Mouse (Mus musculus): ENCODE measurements at regions not wholly inside any gene's neighbourhood (a gene's known extent, or its start where the extent isn't known, plus 50 kb on each side); places are given as distances from the start of the nearest gene placed in this dataset.

- no peak for DNase-seq (ENCODE audit: low read depth, low spot score)
Measured at GRCm38 (mm10) chr1:137452749-137453148, 492.5 kb upstream of the Nr5a2 start.

GRCm38 (mm10) chr1:137446497-137446896 lies 486.2 kb upstream of the Nr5a2 start:
- DNase-seq (ENCODE audit: low read depth, low spot score) = no peak

GRCm38 (mm10) chr1:137428110-137428509 lies 467.9 kb upstream of the Nr5a2 start:
- no peak for DNase-seq (ENCODE audit: low read depth, low spot score)

GRCm38 (mm10) chr1:137418388-137418787 lies 458.1 kb upstream of the Nr5a2 start:
- no peak for DNase-seq (ENCODE audit: low read depth, low spot score)

- DNase-seq (ENCODE audit: low read depth, low spot score) = no peak
Measured at GRCm38 (mm10) chr1:137396736-137397135, 436.5 kb upstream of the Nr5a2 start.

- no peak for DNase-seq (ENCODE audit: low read depth, low spot score)
Measured at GRCm38 (mm10) chr1:137387509-137387908, 427.3 kb upstream of the Nr5a2 start.

- DNase-seq (ENCODE audit: low read depth, low spot score) = no peak
Measured at GRCm38 (mm10) chr1:137378072-137378985, 418.1 kb upstream of the Nr5a2 start.

GRCm38 (mm10) chr1:137376685-137377084 lies 416.4 kb upstream of the Nr5a2 start:
- no peak for DNase-seq (ENCODE audit: low read depth, low spot score)

- no peak for DNase-seq (ENCODE audit: low read depth, low spot score)
Measured at GRCm38 (mm10) chr1:137374641-137375040, 414.4 kb upstream of the Nr5a2 start.

GRCm38 (mm10) chr1:137373509-137374420 lies 413.5 kb upstream of the Nr5a2 start:
- DNase-seq (ENCODE audit: low read depth, low spot score) = no peak

- no peak for DNase-seq (ENCODE audit: low read depth, low spot score)
Measured at GRCm38 (mm10) chr1:137372236-137372635, 412.0 kb upstream of the Nr5a2 start.

- DNase-seq (ENCODE audit: low read depth, low spot score) = no peak
Measured at GRCm38 (mm10) chr1:137364396-137364795, 404.1 kb upstream of the Nr5a2 start.

GRCm38 (mm10) chr1:137363969-137364368 lies 403.7 kb upstream of the Nr5a2 start:
- no peak for DNase-seq (ENCODE audit: low read depth, low spot score)

GRCm38 (mm10) chr1:137363561-137363960 lies 403.3 kb upstream of the Nr5a2 start:
- DNase-seq (ENCODE audit: low read depth, low spot score) = no peak

GRCm38 (mm10) chr1:137360688-137361570 lies 400.7 kb upstream of the Nr5a2 start:
- no peak for DNase-seq (ENCODE audit: low read depth, low spot score)

- DNase-seq (ENCODE audit: low read depth, low spot score) = no peak
Measured at GRCm38 (mm10) chr1:137355941-137356512, 395.8 kb upstream of the Nr5a2 start.

- no peak for DNase-seq (ENCODE audit: low read depth, low spot score)
Measured at GRCm38 (mm10) chr1:137352390-137353027, 392.3 kb upstream of the Nr5a2 start.

- DNase-seq (ENCODE audit: low read depth, low spot score) = no peak
Measured at GRCm38 (mm10) chr1:137334137-137334536, 373.9 kb upstream of the Nr5a2 start.

- DNase-seq (ENCODE audit: low read depth, low spot score) = no peak
Measured at GRCm38 (mm10) chr1:137332108-137332769, 372.0 kb upstream of the Nr5a2 start.

- no peak for DNase-seq (ENCODE audit: low read depth, low spot score)
Measured at GRCm38 (mm10) chr1:137331746-137332107, 371.5 kb upstream of the Nr5a2 start.

Measured in c-Kit-negative CD71-positive TER-119-positive erythroid progenitor cells, embryonic 14.5 days (primary cell).